Mouse (Mus musculus) urinary bladder, adult 18-20 months (tissue): ENCODE data around the gene Tmem248.
"Not testable (repeated sequence)": the region's sequence is repeated elsewhere in the genome, so short reads cannot be mapped to it uniquely, and the experiment has no call there.

Experiments used
- DNase-seq, 2 experiments: peaks; one replicate each; pipeline ENCODE4 v3.0.0; 2022; ENCODE audit warnings: low spot score in 2 of 2, mixed read lengths in 2 of 2

Tmem248 gene

GRCm38 (mm10) chr5:130203948-130204347 is 12.9 kb upstream of the Tmem248 start:
- peak in 1 of 2 experiments; percentile 43 for DNase-seq

GRCm38 (mm10) chr5:130204560-130204959 is 12.3 kb upstream of the Tmem248 start:
- DNase-seq: no peak

GRCm38 (mm10) chr5:130205441-130206023 is 11.3 kb upstream of the Tmem248 start:
- no peak for DNase-seq

GRCm38 (mm10) chr5:130207299-130207698 is 9.6 kb upstream of the Tmem248 start:
- no peak for DNase-seq

GRCm38 (mm10) chr5:130212956-130213355 is 3.9 kb upstream of the Tmem248 start:
- DNase-seq: no peak

GRCm38 (mm10) chr5:130217406-130217805 is 525 bp downstream of the Tmem248 start:
- no peak for DNase-seq

GRCm38 (mm10) chr5:130218336-130218735 is 1.5 kb downstream of the Tmem248 start:
- no peak for DNase-seq

GRCm38 (mm10) chr5:130221316-130221715 is 4.4 kb downstream of the Tmem248 start:
- no peak for DNase-seq

GRCm38 (mm10) chr5:130221760-130222145 is 4.9 kb downstream of the Tmem248 start:
- DNase-seq: no peak

GRCm38 (mm10) chr5:130222146-130223004 is 5.5 kb downstream of the Tmem248 start:
- peak; percentile 91 to 98 for DNase-seq

GRCm38 (mm10) chr5:130226790-130227189 is 9.9 kb downstream of the Tmem248 start:
- DNase-seq: no peak

- no peak for DNase-seq
Measured at GRCm38 (mm10) chr5:130228120-130228519, 11.2 kb downstream of the Tmem248 start.

- no peak for DNase-seq
Measured at GRCm38 (mm10) chr5:130236302-130236701, 19.4 kb downstream of the Tmem248 start.

- DNase-seq: no peak
Measured at GRCm38 (mm10) chr5:130239236-130239635, 22.4 kb downstream of the Tmem248 start.

- DNase-seq: no peak
Measured at GRCm38 (mm10) chr5:130239856-130240255, 23.0 kb downstream of the Tmem248 start.

GRCm38 (mm10) chr5:130241426-130241825 is 24.5 kb downstream of the Tmem248 start:
- DNase-seq: no peak

- no peak for DNase-seq
Measured at GRCm38 (mm10) chr5:130247823-130248222, 30.9 kb downstream of the Tmem248 start.

GRCm38 (mm10) chr5:130254164-130255016 is 37.5 kb downstream of the Tmem248 start:
- DNase-seq: no peak

- DNase-seq: peak; percentile 81 to 97
Measured at GRCm38 (mm10) chr5:130255017-130255720, 38.3 kb downstream of the Tmem248 start, which contains the start of the genes Sbds and Tyw1. Gene Sbds, minus strand, starts transcription at chr5:130255530. Gene Tyw1, plus strand, starts transcription at chr5:130255619.

GRCm38 (mm10) chr5:130255799-130256525 is 39.1 kb downstream of the Tmem248 start:
- DNase-seq: not testable (repeated sequence)
